Mouse (Mus musculus) ES-E14 (cell line): Measurements from ENCODE around the gene Stxbp6.

Experiments used
- CHD2 ChIP-seq: IDR thresholded peaks from 2 replicates; pipeline ENCODE4 v1.6.1; 2014; ENCODE audit warnings: mild to moderate bottlenecking, low read depth, low read length, inconsistent platforms
- HCFC1 ChIP-seq: IDR thresholded peaks from 2 replicates; pipeline ENCODE4 v1.6.1; 2012; ENCODE audit warnings: low read length, inconsistent platforms, borderline replicate concordance; ENCODE audit not compliant: insufficient read depth
- MAFK ChIP-seq: IDR thresholded peaks from 2 replicates; pipeline ENCODE4 v1.6.1; 2014; ENCODE audit warnings: mild to moderate bottlenecking, low read depth, low read length, inconsistent platforms; ENCODE audit not compliant: insufficient read depth
- ZC3H11A ChIP-seq: IDR thresholded peaks from 2 replicates; pipeline ENCODE4 v1.6.1; 2012; ENCODE audit warnings: low read depth, mild to moderate bottlenecking, inconsistent platforms, low read length, borderline replicate concordance
- ZNF384 ChIP-seq: IDR thresholded peaks from 2 replicates; pipeline ENCODE4 v1.6.1; 2012; ENCODE audit warnings: low read depth, low read length, inconsistent platforms

DNA sequence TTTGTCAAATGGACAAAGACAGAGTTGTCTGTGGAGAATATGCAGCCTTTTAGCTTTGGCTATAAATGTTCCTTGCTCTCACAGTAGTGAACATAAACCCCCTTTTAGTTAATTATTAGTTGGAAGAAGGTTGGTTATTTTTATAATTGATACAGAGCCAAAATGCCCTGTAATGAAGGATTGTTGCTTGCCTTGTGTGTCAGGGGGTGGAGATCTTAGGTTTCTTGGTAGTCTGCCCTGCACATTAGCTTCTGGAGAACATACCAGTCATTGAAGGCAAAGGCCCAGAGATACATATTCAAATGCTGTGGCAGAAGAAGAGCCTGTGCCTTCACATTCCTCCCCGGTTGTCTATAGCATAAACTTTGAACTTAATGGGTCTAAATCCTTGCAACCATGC lies 37.0 kb downstream of the Stxbp6 start:
- no peak for TF ChIP-seq MAFK
- no peak for TF ChIP-seq CHD2
- no peak for TF ChIP-seq HCFC1
- TF ChIP-seq ZNF384: no peak
- TF ChIP-seq ZC3H11A: no peak
